Mouse (Mus musculus): ENCODE measurements around the gene Trim8. TPM values are rescaled to one million over a fixed set of nuclear protein-coding genes. Genes with fewer than 3 reads are reported as not detected.

Gene Trim8
- polyA plus RNA-seq, 1 experiment, result not detected

GRCm38 (mm10) chr19:46522433-46523044 lies 21.0 kb downstream of the Trim8 start:
- H3K4me1 ChIP-seq (ENCODE audit: control insufficient read depth, insufficient read depth, low read length), result peaks cover 48% of the 10 kb centered on the region
- WGBS, result 61% methylated on average over 15 of the region's 15 CpGs
- H3K27ac ChIP-seq (ENCODE audit: insufficient read depth, low read depth, low read length), result no peak overlapping the region
- no peak for TF ChIP-seq POLR2A (IDR thresholded peaks at IDR 0.05; ENCODE audit: insufficient read depth, low read depth, low read length)
- no peak for TF ChIP-seq CTCF (IDR thresholded peaks at IDR 0.05; ENCODE audit: insufficient read depth, low read depth, low read length)
- H3K4me3 ChIP-seq (ENCODE audit: insufficient read depth, low read depth, low read length), result no peak overlapping the region

GRCm38 (mm10) chr19:46523131-46523479 lies 21.6 kb downstream of the Trim8 start:
- TF ChIP-seq CTCF (IDR thresholded peaks at IDR 0.05; ENCODE audit: insufficient read depth, low read depth, low read length) (no peak), POLR2A (IDR thresholded peaks at IDR 0.05; ENCODE audit: insufficient read depth, low read depth, low read length) (no peak)
- peak overlapping the region; percentile 9; the same call in 1 of the 2 replicates for H3K4me3 ChIP-seq (ENCODE audit: insufficient read depth, low read depth, low read length)
- H3K27ac ChIP-seq (ENCODE audit: insufficient read depth, low read depth, low read length), result peak overlapping the region; percentile 72
- H3K4me1 ChIP-seq (ENCODE audit: control insufficient read depth, insufficient read depth, low read length), result peaks cover 48% of the 10 kb centered on the region

GRCm38 (mm10) chr19:46523480-46524151 lies 22.1 kb downstream of the Trim8 start:
- Histone ChIP-seq H3K27ac (ENCODE audit: insufficient read depth, low read depth, low read length) (peak overlapping the region; percentile 72), H3K4me3 (ENCODE audit: insufficient read depth, low read depth, low read length) (peak overlapping the region; percentile 9), H3K4me1 (ENCODE audit: control insufficient read depth, insufficient read depth, low read length) (peaks cover 48% of the 10 kb centered on the region)
- TF ChIP-seq POLR2A (IDR thresholded peaks at IDR 0.05; ENCODE audit: insufficient read depth, low read depth, low read length) (no peak), CTCF (IDR thresholded peaks at IDR 0.05; ENCODE audit: insufficient read depth, low read depth, low read length) (no peak)
- WGBS, result 11% methylated on average over 20 of the region's 20 CpGs

- TF ChIP-seq POLR2A (IDR thresholded peaks at IDR 0.05; ENCODE audit: insufficient read depth, low read depth, low read length) (no peak), CTCF (IDR thresholded peaks at IDR 0.05; ENCODE audit: insufficient read depth, low read depth, low read length) (no peak)
- Histone ChIP-seq H3K4me1 (ENCODE audit: control insufficient read depth, insufficient read depth, low read length) (peaks cover 50% of the 10 kb centered on the region), H3K4me3 (ENCODE audit: insufficient read depth, low read depth, low read length) (peak overlapping the region; percentile 9), H3K27ac (ENCODE audit: insufficient read depth, low read depth, low read length) (peak overlapping the region; percentile 72)
- WGBS, result 16% methylated on average over 6 of the region's 6 CpGs
Observed at GRCm38 (mm10) chr19:46524152-46524544, 22.6 kb downstream of the Trim8 start.

- no peak overlapping the region for H3K4me3 ChIP-seq (ENCODE audit: insufficient read depth, low read depth, low read length)
- TF ChIP-seq CTCF (IDR thresholded peaks at IDR 0.05; ENCODE audit: insufficient read depth, low read depth, low read length) (no peak), POLR2A (IDR thresholded peaks at IDR 0.05; ENCODE audit: insufficient read depth, low read depth, low read length) (no peak)
- H3K4me1 ChIP-seq (ENCODE audit: control insufficient read depth, insufficient read depth, low read length), result peaks cover 53% of the 10 kb centered on the region
- WGBS, result 27% methylated on average over 14 of the region's 14 CpGs
- peak overlapping the region; percentile 72 for H3K27ac ChIP-seq (ENCODE audit: insufficient read depth, low read depth, low read length)
Observed at GRCm38 (mm10) chr19:46524601-46525321, 23.3 kb downstream of the Trim8 start.

- peaks cover 65% of the 10 kb centered on the region for H3K4me1 ChIP-seq (ENCODE audit: control insufficient read depth, insufficient read depth, low read length)
- H3K27ac ChIP-seq (ENCODE audit: insufficient read depth, low read depth, low read length), result no peak overlapping the region
- H3K4me3 ChIP-seq (ENCODE audit: insufficient read depth, low read depth, low read length), result no peak overlapping the region
- TF ChIP-seq CTCF (IDR thresholded peaks at IDR 0.05; ENCODE audit: insufficient read depth, low read depth, low read length), result no peak
- no peak for TF ChIP-seq POLR2A (IDR thresholded peaks at IDR 0.05; ENCODE audit: insufficient read depth, low read depth, low read length)
- 54% methylated on average over 10 of the region's 10 CpGs for WGBS
Observed at GRCm38 (mm10) chr19:46525691-46526631, 24.5 kb downstream of the Trim8 start.

- Histone ChIP-seq H3K4me3 (ENCODE audit: insufficient read depth, low read depth, low read length) (peak overlapping the region; percentile 35), H3K4me1 (ENCODE audit: control insufficient read depth, insufficient read depth, low read length) (peaks cover 79% of the 10 kb centered on the region), H3K27ac (ENCODE audit: insufficient read depth, low read depth, low read length) (peak overlapping the region; percentile 95)
- TF ChIP-seq POLR2A (IDR thresholded peaks at IDR 0.05; ENCODE audit: insufficient read depth, low read depth, low read length), result no peak
- TF ChIP-seq CTCF (IDR thresholded peaks at IDR 0.05; ENCODE audit: insufficient read depth, low read depth, low read length), result no peak
- WGBS, result 19% methylated on average over 17 of the region's 17 CpGs
Observed at GRCm38 (mm10) chr19:46527632-46528528, 26.4 kb downstream of the Trim8 start.
